Mouse (Mus musculus) liver, embryonic 16.5 days (tissue): ENCODE data around the gene Bdp1. TPM values are rescaled to one million over a fixed set of nuclear protein-coding genes. Genes with fewer than 3 reads are reported as not detected.

Experiments used
- polyA plus RNA-seq: library from polyadenylated mRNA; unstranded; fragments of >200 nt; fragmentation: Nextera tagmentation; extraction: Ambion mirVana; gene quantifications from 2 replicates; pipeline ENCODE4 v1.2.1, GENCODE M21; 2015

Bdp1 gene
- polyA plus RNA-seq, 1 experiment from 2014 or later, result 11.0 TPM

Other genes starting within 250 kb of the Bdp1 start
- gene Cartpt, start 203.0 kb downstream of the Bdp1 start, polyA plus RNA-seq, result 0.15 TPM in 1 of 2 replicates, not detected in the other
- gene Mccc2, start 88.4 kb downstream of the Bdp1 start, polyA plus RNA-seq, result 21.6 and 22.8 TPM in 2 replicates
- 15.3 and 16.1 TPM in 2 replicates for gene Serf1, start 3.9 kb upstream of the Bdp1 start, polyA plus RNA-seq
- gene Smn1, start 20.8 kb upstream of the Bdp1 start, polyA plus RNA-seq, result 13.1 and 14.6 TPM in 2 replicates
- 1.7 and 1.8 TPM in 2 replicates for gene Naip2, start 98.0 kb upstream of the Bdp1 start, polyA plus RNA-seq
- 0.48 and 0.80 TPM in 2 replicates for gene Naip5, start 142.3 kb upstream of the Bdp1 start, polyA plus RNA-seq
- gene Naip6, start 213.6 kb upstream of the Bdp1 start, polyA plus RNA-seq, result 0.29 and 0.44 TPM in 2 replicates